ENCODE assay signal across 8 mouse cellular contexts in the genomic region with DNA sequence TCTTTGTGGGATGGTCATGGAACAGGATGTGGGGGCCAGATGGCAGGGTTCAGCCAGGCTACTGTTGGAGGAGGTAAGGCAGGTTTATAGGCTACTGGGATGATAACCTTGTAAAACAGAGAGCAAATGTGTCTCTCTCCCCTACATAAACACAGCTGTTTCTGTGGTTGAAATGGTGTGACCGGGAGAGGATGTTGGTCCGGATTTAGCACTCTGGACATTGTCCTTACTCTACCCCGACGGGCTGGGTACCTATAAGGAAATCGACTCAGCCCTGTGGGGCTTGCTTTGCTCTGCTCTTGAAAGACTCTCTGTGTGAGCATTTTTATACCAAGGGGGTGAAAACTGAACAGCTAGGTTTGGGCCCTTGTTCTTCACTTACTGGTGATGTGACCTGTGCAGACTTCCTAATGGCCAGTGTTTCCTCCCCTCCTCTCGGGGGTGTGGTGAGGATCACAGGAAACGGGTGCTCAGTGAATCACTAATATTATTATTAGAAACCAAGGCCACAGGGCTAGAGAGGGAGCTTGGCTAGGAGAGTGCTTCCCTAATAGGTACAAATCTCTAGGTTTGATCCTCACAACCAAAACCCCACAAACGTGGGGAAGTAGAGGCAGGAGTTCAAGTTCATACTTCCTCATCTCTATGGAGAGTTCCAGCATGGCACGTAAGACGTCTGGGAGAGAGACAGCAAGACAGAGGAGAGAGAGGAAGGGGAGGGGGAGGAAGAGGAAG. TPM values are rescaled to one million over a fixed set of nuclear protein-coding genes. Genes with fewer than 3 reads are reported as not detected.
DNase-seq lines count a peak whose midpoint lies in the region; ATAC-seq lines count a peak whose summit lies in the region.

No protein-coding gene starts in this region.

- 0 out of 2 replicates have a peak, but pooled peaks have one; percentile 13 for ATAC-seq in megakaryocyte, adult 5-6 weeks (ENCODE audit: poor library complexity, severe bottlenecking)

- DNase-seq in gastrocnemius, postnatal 25 days = peak; percentile 57
- no peak for DNase-seq in gastrocnemius, adult 8-10 months (ENCODE audit: low spot score in 2 of 2)
- peak; percentile 87 for DNase-seq in heart, adult 8-10 months (ENCODE audit: low spot score)
- peak; percentile 52 for DNase-seq in kidney, adult 18-20 months
- no peak for DNase-seq in thymus, postnatal 25 days
- DNase-seq in thymus, postnatal 0 days (ENCODE audit: low spot score) = no peak
- no peak for DNase-seq in layer of hippocampus, adult 9-10 months (ENCODE audit: low spot score)

RNA-seq across cellular contexts. Expression of gene Cuedc1, which starts 19.7 kb away (rescaled TPM):
- 10 to 100 TPM; 76.3 to 78.6 TPM for total RNA-seq in gastrocnemius, postnatal 25 days (2021)
- 100 to 1,000 TPM; 108 to 156 (median 116) TPM for total RNA-seq in gastrocnemius, adult 8-10 months (2022)
- 10 to 100 TPM; 47.5 to 55.7 (median 51.0) TPM for total RNA-seq in heart, adult 8-10 months (2022)
- 0.67 and 0.73 TPM in 2 replicates for total RNA-seq in megakaryocyte, adult 5-6 weeks (2015)
- total RNA-seq in megakaryocyte, adult 5-6 weeks (2017) = 1.3 and 2.2 TPM in 2 replicates
- polyA plus RNA-seq in thymus, postnatal 0 days (2015; fragmentation: Nextera tagmentation; extraction: Ambion mirVana) = 10.7 and 11.4 TPM in 2 replicates

RNA-seq across cellular contexts. Expression of gene Vezf1, which starts 49.4 kb away (rescaled TPM):
- 10 to 100 TPM; 47.1 to 47.6 TPM for total RNA-seq in gastrocnemius, postnatal 25 days (2021)
- 100 to 1,000 TPM in 1 of 4 experiments, 10 to 100 TPM in 3; 98.6 to 102 (median 98.9) TPM for total RNA-seq in gastrocnemius, adult 8-10 months (2022)
- total RNA-seq in heart, adult 8-10 months (2022) = 10 to 100 TPM; 39.8 to 44.7 (median 41.8) TPM
- 46.4 and 55.3 TPM in 2 replicates for total RNA-seq in megakaryocyte, adult 5-6 weeks (2015)
- 22.6 and 25.0 TPM in 2 replicates for total RNA-seq in megakaryocyte, adult 5-6 weeks (2017)
- polyA plus RNA-seq in thymus, postnatal 0 days (2015; fragmentation: Nextera tagmentation; extraction: Ambion mirVana) = 32.8 and 33.1 TPM in 2 replicates

Comparison
In these comparisons a context has a peak if more than half of its experiments do, and no peak if none do; other contexts are left out.
1. DNase-seq: peak in gastrocnemius, postnatal 25 days (single experiment), heart, adult 8-10 months (single experiment) and kidney, adult 18-20 months (single experiment); none in gastrocnemius, adult 8-10 months (0 of 2), thymus, postnatal 25 days (single experiment), thymus, postnatal 0 days (single experiment) and layer of hippocampus, adult 9-10 months (single experiment).
2. RNA of gene Cuedc1, which starts 19.7 kb away (total RNA-seq): 108 to 156 TPM in gastrocnemius, adult 8-10 months, 76.3 to 78.6 TPM in gastrocnemius, postnatal 25 days and 47.5 to 55.7 TPM in heart, adult 8-10 months; 0.67 to 2.2 TPM in megakaryocyte, adult 5-6 weeks; every median in the first group is over 10 times any median in the second.